Mouse (Mus musculus): ENCODE data around the gene Eif4ebp2.

DNA sequence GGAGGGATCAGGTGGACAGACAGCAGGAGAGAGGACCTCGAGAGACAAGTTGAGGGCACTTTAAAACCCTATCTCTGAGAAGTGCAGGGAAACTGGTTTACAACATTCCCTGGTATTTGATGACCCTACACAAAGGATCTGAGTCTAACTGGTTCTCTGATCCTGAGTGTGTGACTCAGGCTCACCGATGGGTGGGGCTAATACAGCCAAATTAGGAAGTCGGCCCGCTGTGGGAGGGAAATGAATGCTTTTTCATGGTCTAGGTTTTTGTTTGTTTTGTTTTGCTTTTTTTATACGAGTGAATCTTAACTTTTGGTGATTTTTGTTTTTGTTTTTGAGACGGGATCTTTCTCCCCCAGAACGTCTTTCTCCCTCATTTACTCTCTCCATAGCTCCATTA is 16.4 kb upstream of the Eif4ebp2 start:
- TF ChIP-seq POLR2A (IDR thresholded peaks at IDR 0.05; ENCODE audit: low read depth, low read length): no peak
- TF ChIP-seq CTCF (IDR thresholded peaks at IDR 0.05; ENCODE audit: extremely low read depth, insufficient read depth, insufficient read length, insufficient replicate concordance): no peak

Measured in spleen, adult 2 months (tissue).